Mouse (Mus musculus) left cerebral cortex, postnatal 10 days (tissue): ENCODE results near the gene Ralgapb. TPM values are rescaled to one million over a fixed set of nuclear protein-coding genes. Genes with fewer than 3 reads are reported as not detected.

ENCODE experiments used
- DNase-seq, 2 experiments: peaks; one replicate each; pipeline ENCODE4 v3.0.0; 2021 to 2022; ENCODE audit warnings: low spot score in 2 of 2, mixed read lengths in 1 of 2; ENCODE audit errors: extremely low spot score in 1 of 2
- intact Hi-C: fragments of 180-260 bp; cut with DNase I; formaldehyde crosslinking; loops from one replicate; pipeline ENCODE4 v1.15.1; 2025
- total RNA-seq, 2 experiments: library from RNA; stranded (reverse); gene quantifications; 2 replicates each; pipeline ENCODE4 v1.2.3; 2021

The Ralgapb gene
- 10 to 100 TPM; 77.3 to 84.0 TPM for total RNA-seq

GRCm38 (mm10) chr2:158409595-158410021 is at the start of gene Ralgapb:
TSS of gene Ralgapb (plus strand) at chr2:158409848.
- intact Hi-C loops: no loop called here
- DNase-seq: peak; percentile 98

GRCm38 (mm10) chr2:158360873-158361677 is 48.6 kb upstream of the Ralgapb start:
- DNase-seq: peak; percentile 88 to 92
- intact Hi-C loops: no loop called here

GRCm38 (mm10) chr2:158361678-158362320 is 47.8 kb upstream of the Ralgapb start:
- intact Hi-C loops: no loop called here
- no peak for DNase-seq

GRCm38 (mm10) chr2:158364175-158364574 is 45.5 kb upstream of the Ralgapb start:
- intact Hi-C loops: no loop called here
- no peak for DNase-seq

GRCm38 (mm10) chr2:158365099-158365850 is 44.4 kb upstream of the Ralgapb start:
- intact Hi-C loops: no loop called here
- no peak for DNase-seq

GRCm38 (mm10) chr2:158367654-158368053 is 42.0 kb upstream of the Ralgapb start:
- intact Hi-C loops: no loop called here
- no peak for DNase-seq

GRCm38 (mm10) chr2:158368313-158368712 is 41.3 kb upstream of the Ralgapb start:
- intact Hi-C loops: no loop called here

GRCm38 (mm10) chr2:158369474-158370172 is 40.0 kb upstream of the Ralgapb start:
- DNase-seq: no peak
- intact Hi-C loops: no loop called here

More at GRCm38 (mm10) chr2:158368313-158368712, 41.3 kb upstream of the Ralgapb start:
- no peak for DNase-seq

GRCm38 (mm10) chr2:158370173-158370550 is 39.5 kb upstream of the Ralgapb start:
- DNase-seq: no peak
- intact Hi-C loops: no loop called here

GRCm38 (mm10) chr2:158373061-158373460 is 36.6 kb upstream of the Ralgapb start:
- intact Hi-C loops: no loop called here
- DNase-seq: no peak

- intact Hi-C loops: no loop called here
- DNase-seq: no peak
These were observed 36.1 kb upstream of the Ralgapb start for GRCm38 (mm10) chr2:158373516-158373915.

- DNase-seq: peak; percentile 87
- intact Hi-C loops: loop anchor here (5.0 kb wide), 1 partner anchor 277 kb away; no protein-coding TSS in a partner anchor
These were observed 34.1 kb upstream of the Ralgapb start, which contains the start of gene Snhg11 for GRCm38 (mm10) chr2:158375443-158376122. TSS of gene Snhg11 (plus strand) at chr2:158375638.

- no peak for DNase-seq
- intact Hi-C loops: loop anchor here (5.0 kb wide), 1 partner anchor 276 kb away; no protein-coding TSS in a partner anchor
These were observed 33.4 kb upstream of the Ralgapb start for GRCm38 (mm10) chr2:158376123-158376687.

- DNase-seq: peak in 1 of 2 experiments; percentile 52
- intact Hi-C loops: loop anchor here (5.0 kb wide), 1 partner anchor 276 kb away; no protein-coding TSS in a partner anchor
These were observed 32.9 kb upstream of the Ralgapb start for GRCm38 (mm10) chr2:158376798-158377197.

GRCm38 (mm10) chr2:158377811-158378210 is 31.8 kb upstream of the Ralgapb start:
- DNase-seq: no peak
- intact Hi-C loops: loop anchor here (5.0 kb wide), 1 partner anchor 274 kb away; no protein-coding TSS in a partner anchor

GRCm38 (mm10) chr2:158379354-158380078 is 30.1 kb upstream of the Ralgapb start:
- intact Hi-C loops: loop anchor here (5.0 kb wide), 1 partner anchor 273 kb away; no protein-coding TSS in a partner anchor
- peak; percentile 65 to 72 for DNase-seq

- no peak for DNase-seq
- intact Hi-C loops: no loop called here
These were observed 23.6 kb upstream of the Ralgapb start for GRCm38 (mm10) chr2:158386072-158386471.
